Mouse (Mus musculus): ENCODE measurements around the gene Relch. TPM values are rescaled to one million over a fixed set of nuclear protein-coding genes. Genes with fewer than 3 reads are reported as not detected.

Gene Relch
- total RNA-seq, 2 experiments from 2014 or later, result 9.6 to 11.3 TPM

GRCm38 (mm10) chr1:105781391-105782146, 117.9 kb downstream of the Relch start:
- no peak for DNase-seq
- Histone ChIP-seq H3K27ac (no peak overlapping the region), H3K4me3 (peak overlapping the region; percentile 77)
- no peak for TF ChIP-seq CTCF (IDR thresholded peaks at IDR 0.05)
- intact Hi-C loops (cut with DNase I), result no loop called here

GRCm38 (mm10) chr1:105784257-105785016, 120.8 kb downstream of the Relch start:
- Histone ChIP-seq H3K4me3 (no peak overlapping the region), H3K27ac (no peak overlapping the region)
- DNase-seq, result no peak
- intact Hi-C loops (cut with DNase I), result no loop called here
- TF ChIP-seq CTCF (IDR thresholded peaks at IDR 0.05), result no peak

GRCm38 (mm10) chr1:105785146-105785545, 121.5 kb downstream of the Relch start:
- intact Hi-C loops (cut with DNase I), result no loop called here
- Histone ChIP-seq H3K27ac (no peak overlapping the region), H3K4me3 (no peak overlapping the region)
- TF ChIP-seq CTCF (IDR thresholded peaks at IDR 0.05), result no peak
- DNase-seq, result no peak

- TF ChIP-seq CTCF (IDR thresholded peaks at IDR 0.05), result no peak
- DNase-seq, result no peak
- no peak overlapping the region for H3K27ac ChIP-seq
- intact Hi-C loops (cut with DNase I), result no loop called here
- no peak overlapping the region for H3K4me3 ChIP-seq
These were observed 123.2 kb downstream of the Relch start for GRCm38 (mm10) chr1:105786731-105787357.

GRCm38 (mm10) chr1:105790103-105790502, 126.4 kb downstream of the Relch start:
- no peak for TF ChIP-seq CTCF (IDR thresholded peaks at IDR 0.05)
- Histone ChIP-seq H3K4me3 (no peak overlapping the region), H3K27ac (no peak overlapping the region)
- DNase-seq, result no peak
- intact Hi-C loops (cut with DNase I), result no loop called here

- H3K4me3 ChIP-seq, result no peak overlapping the region
- no peak overlapping the region for H3K27ac ChIP-seq
- no peak for DNase-seq
- intact Hi-C loops (cut with DNase I), result no loop called here
- no peak for TF ChIP-seq CTCF (IDR thresholded peaks at IDR 0.05)
These were observed 131.0 kb downstream of the Relch start for GRCm38 (mm10) chr1:105794670-105795069.

GRCm38 (mm10) chr1:105795705-105796104, 132.0 kb downstream of the Relch start:
- intact Hi-C loops (cut with DNase I), result no loop called here
- no peak overlapping the region for H3K27ac ChIP-seq
- no peak for DNase-seq
- no peak overlapping the region for H3K4me3 ChIP-seq
- TF ChIP-seq CTCF (IDR thresholded peaks at IDR 0.05), result no peak

GRCm38 (mm10) chr1:105800570-105800969, 136.9 kb downstream of the Relch start:
- no peak for DNase-seq
- intact Hi-C loops (cut with DNase I), result no loop called here
- Histone ChIP-seq H3K4me3 (no peak overlapping the region), H3K27ac (no peak overlapping the region)
- TF ChIP-seq CTCF (IDR thresholded peaks at IDR 0.05), result no peak

- DNase-seq, result no peak
- no peak overlapping the region for H3K27ac ChIP-seq
- no peak overlapping the region for H3K4me3 ChIP-seq
- no peak for TF ChIP-seq CTCF (IDR thresholded peaks at IDR 0.05)
- intact Hi-C loops (cut with DNase I), result no loop called here
These were observed 137.6 kb downstream of the Relch start for GRCm38 (mm10) chr1:105801252-105801651.

- no peak for TF ChIP-seq CTCF (IDR thresholded peaks at IDR 0.05)
- intact Hi-C loops (cut with DNase I), result no loop called here
- DNase-seq, result no peak
- Histone ChIP-seq H3K4me3 (no peak overlapping the region), H3K27ac (no peak overlapping the region)
These were observed 139.3 kb downstream of the Relch start for GRCm38 (mm10) chr1:105802941-105803340.

GRCm38 (mm10) chr1:105804285-105804684, 140.6 kb downstream of the Relch start:
- Histone ChIP-seq H3K4me3 (no peak overlapping the region), H3K27ac (no peak overlapping the region)
- DNase-seq, result no peak
- intact Hi-C loops (cut with DNase I), result no loop called here
- no peak for TF ChIP-seq CTCF (IDR thresholded peaks at IDR 0.05)

Other genes with a start within 250 kb of the Relch start
- gene Pign, start 184 bp upstream of the Relch start, total RNA-seq (2021), result 10 to 100 TPM in 1 of 2 experiments, 1 to 10 TPM in 1; 6.8 to 11.2 TPM
- under 1 TPM; 0.39 to 0.64 TPM for gene Tnfrsf11a, start 116.9 kb downstream of the Relch start, total RNA-seq (2021)